Mouse (Mus musculus) olfactory bulb, adult 2 months (tissue): ENCODE measurements at regions not wholly inside any gene's neighbourhood (a gene's known extent, or its start where the extent isn't known, plus 50 kb on each side); places are given as distances from the start of the nearest gene placed in this dataset.

Experiments
- CTCF ChIP-seq: fragments of 200-500 bp; IDR thresholded peaks from 2 replicates; pipeline ENCODE4 v1.5.1; 2012; ENCODE audit warnings: low read depth, mild to moderate bottlenecking, low read length, moderate library complexity; ENCODE audit not compliant: insufficient read depth
- POLR2A ChIP-seq: fragments of 200-500 bp; IDR thresholded peaks from 2 replicates; pipeline ENCODE4 v1.6.1; 2012; ENCODE audit warnings: mild to moderate bottlenecking, low read depth, low read length, moderate library complexity; ENCODE audit not compliant: insufficient read depth

GRCm38 (mm10) chr7:36453816-36454215 lies 244.1 kb upstream of the Tshz3 start:
- TF ChIP-seq POLR2A: no peak
- TF ChIP-seq CTCF: no peak
